Mouse (Mus musculus) liver, embryonic 13.5 days (tissue): ENCODE data around the gene Grip2. TPM values are rescaled to one million over a fixed set of nuclear protein-coding genes. Genes with fewer than 3 reads are reported as not detected.

ENCODE experiments used
- ATAC-seq: fragments of 200-750 bp; cut with Nextera tagmentation; 2 replicates; pipeline ENCODE4 v1.8.0; 2017; ENCODE audit warnings: low read depth, mild to moderate bottlenecking, moderate number of reproducible peaks, moderate library complexity
- DNase-seq: peaks from one replicate; pipeline ENCODE4 v3.0.0; 2022
- H3K27ac ChIP-seq: fragments of 300-500 bp; sonication (generic); 2 replicates; pipeline ENCODE4 v1.5.1; 2015; ENCODE audit warnings: moderate library complexity, mild to moderate bottlenecking, inconsistent platforms
- H3K27me3 ChIP-seq: fragments of 300-500 bp; sonication (generic); 2 replicates; pipeline ENCODE4 v1.6.1; 2015; ENCODE audit warnings: mild to moderate bottlenecking, inconsistent platforms
- H3K36me3 ChIP-seq: fragments of 300-500 bp; sonication (generic); 2 replicates; pipeline ENCODE4 v1.6.1; 2015; ENCODE audit warnings: mild to moderate bottlenecking, inconsistent platforms
- H3K4me1 ChIP-seq: fragments of 300-500 bp; sonication (generic); replicated peaks from 2 replicates; pipeline ENCODE4 v1.6.1; 2015; ENCODE audit warnings: inconsistent platforms
- H3K4me2 ChIP-seq: fragments of 300-500 bp; sonication (generic); 2 replicates; pipeline ENCODE4 v1.6.1; 2015; ENCODE audit warnings: inconsistent platforms, mild to moderate bottlenecking, moderate library complexity
- H3K4me3 ChIP-seq: fragments of 300-500 bp; sonication (generic); replicated peaks from 2 replicates; pipeline ENCODE4 v1.5.1; 2015; ENCODE audit warnings: mild to moderate bottlenecking, inconsistent platforms
- H3K9ac ChIP-seq: fragments of 300-500 bp; sonication (generic); 2 replicates; pipeline ENCODE4 v1.6.1; 2015; ENCODE audit warnings: mild to moderate bottlenecking, inconsistent platforms
- H3K9me3 ChIP-seq: fragments of 300-500 bp; sonication (generic); replicated peaks from 2 replicates; pipeline ENCODE4 v1.6.1; 2016; ENCODE audit warnings: inconsistent platforms
- WGBS: fragments of 180-500 bp; shearing (Covaris S2); methylation state at CpG from one replicate; pipeline ENCODE4 v1.1.7; 2015; ENCODE audit not compliant: insufficient replicate concordance; 5-methylcytosine and 5-hydroxymethylcytosine counted together
- polyA plus RNA-seq: library from polyadenylated mRNA; unstranded; fragments of >200 nt; fragmentation: Nextera tagmentation; extraction: Ambion mirVana; gene quantifications from 2 replicates; pipeline ENCODE4 v1.2.1, GENCODE M21; 2015

The Grip2 gene
- polyA plus RNA-seq, 1 experiment from 2014 or later: 0.03 TPM

DNA sequence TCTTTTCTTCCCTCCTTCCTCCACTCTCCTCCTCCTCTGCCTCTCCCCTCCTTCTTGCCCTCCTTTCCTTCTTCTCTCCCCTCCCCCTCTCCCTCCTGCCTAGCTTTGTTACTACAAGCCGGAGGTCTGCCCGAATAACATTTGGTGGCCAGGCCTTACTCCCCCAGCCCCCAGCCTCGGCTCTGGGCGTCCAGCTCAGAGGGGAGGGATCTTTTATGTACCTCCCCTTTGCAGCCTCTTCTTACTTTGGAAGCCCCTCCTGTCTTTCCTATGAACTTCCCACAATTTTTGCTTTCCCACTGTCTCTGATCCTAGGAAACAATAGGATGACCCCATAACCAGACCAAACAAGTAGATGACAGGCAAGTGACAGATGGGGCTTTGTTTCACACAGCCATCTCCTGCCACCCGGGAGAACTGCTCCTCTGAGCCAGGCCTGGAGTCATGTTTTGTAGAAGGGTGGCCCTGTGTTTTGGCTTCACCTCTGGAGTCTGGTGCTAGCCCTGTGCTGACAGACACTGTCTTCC is 113.6 kb downstream of the Grip2 start:
- H3K27me3 ChIP-seq: no peaks in the 10 kb centered on the region
- H3K4me3 ChIP-seq: no peak overlapping the region
- H3K4me2 ChIP-seq: no peak overlapping the region
- H3K4me1 ChIP-seq: peaks cover 48% of the 10 kb centered on the region
- WGBS: 15% methylated on average over 5 of the region's 5 CpGs
- no peak overlapping the region for H3K9ac ChIP-seq
- peak overlapping the region; percentile 73; the same call in 1 of the 2 replicates for H3K27ac ChIP-seq
- ATAC-seq (peak; percentile 9; the same call in 1 of the 2 replicates), DNase-seq (no peak)
- peaks cover 21% of the 10 kb centered on the region for H3K36me3 ChIP-seq
- H3K9me3 ChIP-seq: no peaks in the 10 kb centered on the region

- H3K27me3 ChIP-seq: no peaks in the 10 kb centered on the region
- ATAC-seq: peak; percentile 77
- no peak overlapping the region for H3K4me2 ChIP-seq
- H3K9me3 ChIP-seq: no peaks in the 10 kb centered on the region
- peak overlapping the region; percentile 73 for H3K27ac ChIP-seq
- H3K4me3 ChIP-seq: no peak overlapping the region
- 12% methylated on average over 10 of the region's 10 CpGs for WGBS
- H3K9ac ChIP-seq: peak overlapping the region; percentile 39; the same call in 1 of the 2 replicates
- DNase-seq: peak; percentile 44
- H3K36me3 ChIP-seq: peaks cover 26% of the 10 kb centered on the region
- H3K4me1 ChIP-seq: peaks cover 43% of the 10 kb centered on the region
Observed at GRCm38 (mm10) chr6:91712855-91713331, 114.2 kb downstream of the Grip2 start.

DNA sequence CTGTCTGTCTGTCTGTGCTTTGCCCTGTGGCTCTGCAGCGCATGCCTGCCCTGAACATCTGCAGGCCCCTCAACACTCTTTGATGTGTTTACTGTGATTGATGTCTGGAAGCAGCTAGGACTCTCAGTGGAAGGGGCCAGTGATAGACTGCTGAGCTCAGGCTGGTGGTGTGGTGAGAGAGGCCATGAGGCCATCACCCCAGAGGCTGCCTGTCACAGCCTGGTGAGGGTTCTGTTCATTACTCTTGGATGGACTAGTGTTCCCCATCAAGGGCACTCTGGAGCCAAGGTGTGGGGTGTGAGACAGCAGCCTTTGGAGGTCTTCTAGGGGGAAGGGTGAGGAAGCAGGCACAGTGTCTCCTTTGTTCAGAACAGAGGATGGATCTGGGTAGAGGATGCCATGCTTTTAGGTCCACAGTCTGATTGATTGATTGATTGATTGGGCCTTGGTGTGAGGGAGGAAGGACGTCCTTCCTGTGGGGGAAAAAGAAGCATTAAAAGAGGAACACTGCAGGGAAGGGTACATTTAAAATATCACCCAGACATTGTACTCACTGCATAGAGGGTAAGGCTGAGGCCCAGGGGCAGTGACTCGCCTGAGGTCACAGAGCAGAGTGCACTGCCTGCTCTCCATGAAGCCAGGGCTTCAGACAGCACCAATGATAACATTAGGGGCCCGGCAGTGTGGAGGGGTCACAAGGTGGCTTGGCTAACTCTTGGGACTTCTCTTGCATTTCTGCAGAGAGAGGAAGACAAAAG is 114.8 kb downstream of the Grip2 start:
- peak overlapping the region; percentile 73 for H3K27ac ChIP-seq
- no peaks in the 10 kb centered on the region for H3K27me3 ChIP-seq
- peaks cover 48% of the 10 kb centered on the region for H3K4me1 ChIP-seq
- no peak overlapping the region for H3K4me3 ChIP-seq
- H3K4me2 ChIP-seq: no peak overlapping the region
- 0 out of 2 replicates have a peak overlapping the region, but pooled peaks have one; percentile 39 for H3K9ac ChIP-seq
- DNase-seq (no peak), ATAC-seq (peak; percentile 57)
- 26% methylated on average over 4 of the region's 4 CpGs for WGBS
- no peaks in the 10 kb centered on the region for H3K9me3 ChIP-seq
- H3K36me3 ChIP-seq: peaks cover 31% of the 10 kb centered on the region

Other genes with a start within 250 kb of the Grip2 start
- gene Slc6a6, start 143.2 kb downstream of the Grip2 start, polyA plus RNA-seq: 21.7 and 23.3 TPM in 2 replicates
- gene Ccdc174, start 50.8 kb upstream of the Grip2 start, polyA plus RNA-seq: 17.5 and 23.0 TPM in 2 replicates
- gene 4930590J08Rik, start 75.6 kb upstream of the Grip2 start, polyA plus RNA-seq: 0.07 TPM in 1 of 2 replicates, not detected in the other
- gene Fgd5, start 151.6 kb upstream of the Grip2 start, polyA plus RNA-seq: 2.4 and 2.7 TPM in 2 replicates